Mouse (Mus musculus): Measurements from ENCODE around the gene Rptor.

DNA sequence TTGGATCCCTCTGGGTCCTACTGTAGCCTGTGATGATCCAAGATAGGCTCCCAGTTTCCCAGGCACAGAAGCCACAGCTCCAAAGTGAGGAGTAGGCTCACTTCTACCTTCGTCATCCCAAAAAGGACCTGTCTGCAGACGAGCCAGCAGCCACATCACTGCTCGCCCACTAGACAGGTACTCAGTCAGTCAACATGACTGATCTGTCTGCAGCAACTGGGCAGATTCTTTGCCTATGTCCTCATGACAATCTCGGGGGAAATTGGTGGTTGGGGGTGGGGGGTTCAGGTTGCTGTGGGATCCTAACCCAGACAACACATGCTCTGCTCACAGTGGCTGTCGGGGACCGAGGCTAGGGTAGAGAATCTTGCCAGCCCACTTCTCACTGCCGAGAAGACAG lies 194.1 kb downstream of the Rptor start:
- TF ChIP-seq CTCF (IDR thresholded peaks at IDR 0.05; ENCODE audit: low read depth) = no peak
- TF ChIP-seq EP300 (IDR thresholded peaks at IDR 0.05; ENCODE audit: low read depth) = no peak
